Mouse (Mus musculus): ENCODE data around the gene Mroh2a. TPM values are rescaled to one million over a fixed set of nuclear protein-coding genes. Genes with fewer than 3 reads are reported as not detected.

Gene Mroh2a
- total and polyA plus RNA-seq, 3 experiments = 0.06 to 0.13 TPM; not detected in 1

DNA sequence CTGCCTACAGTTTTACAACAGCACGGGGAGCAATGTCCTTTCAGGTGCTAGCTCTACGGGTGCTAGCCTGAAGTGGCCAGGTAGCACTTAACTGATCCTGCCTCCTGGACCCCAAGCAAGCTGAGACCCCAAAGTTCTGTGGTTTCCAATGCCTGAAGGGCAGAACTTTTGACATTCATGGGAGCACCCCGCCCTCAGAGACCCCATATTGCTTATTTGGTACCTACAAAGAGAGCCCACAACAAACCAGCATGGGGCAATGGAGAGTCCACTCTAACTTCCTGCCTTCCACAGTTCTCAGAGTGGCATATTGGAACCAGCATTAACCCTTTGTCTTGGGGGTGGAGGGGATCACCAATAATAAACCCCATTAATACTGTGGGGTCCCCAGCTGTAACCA, 46.5 kb downstream of the Mroh2a start:
- peaks cover 7% of the 10 kb centered on the region for H3K36me3 ChIP-seq (ENCODE audit: control insufficient read depth, insufficient read depth, low read length)
- TF ChIP-seq POLR2A (IDR thresholded peaks at IDR 0.05; ENCODE audit: insufficient read depth, low read depth, low read length) (no peak), CTCF (IDR thresholded peaks at IDR 0.05) (no peak), EP300 (IDR thresholded peaks at IDR 0.05; ENCODE audit: insufficient read depth, low read depth, low read length) (no peak)
- WGBS = 97% methylated on average over 3 of the region's 3 CpGs

GRCm38 (mm10) chr1:88273832-88274231, 47.0 kb downstream of the Mroh2a start:
- Histone ChIP-seq H3K27me3 (ENCODE audit: control insufficient read depth, insufficient read depth, low read length) (no peaks in the 10 kb centered on the region), H3K79me2 (replicated peaks; ENCODE audit: control insufficient read depth, insufficient read depth, low read length) (peaks cover 2% of the 10 kb centered on the region), H3K27ac (no peak overlapping the region), H3K36me3 (ENCODE audit: control insufficient read depth, insufficient read depth, low read length) (peaks cover 7% of the 10 kb centered on the region), H3K9ac (ENCODE audit: low read depth, low read length) (no peak overlapping the region), H3K4me3 (no peak overlapping the region), H3K4me1 (ENCODE audit: control insufficient read depth, insufficient read depth, low read length) (peaks cover 7% of the 10 kb centered on the region)
- TF ChIP-seq POLR2A (IDR thresholded peaks at IDR 0.05; ENCODE audit: insufficient read depth, low read depth, low read length) = no peak
- TF ChIP-seq CTCF (IDR thresholded peaks at IDR 0.05) = no peak
- TF ChIP-seq EP300 (IDR thresholded peaks at IDR 0.05; ENCODE audit: insufficient read depth, low read depth, low read length) = no peak
- peak in 1 of 2 experiments; percentile 16 for DNase-seq
- WGBS = 81% methylated on average over 4 of the region's 4 CpGs
- intact Hi-C loops (cut with DNase I) = no loop called here

More for the DNA sequence above, 46.5 kb downstream of the Mroh2a start:
- no peak overlapping the region for H3K9ac ChIP-seq (ENCODE audit: low read depth, low read length)
- H3K79me2 ChIP-seq (replicated peaks; ENCODE audit: control insufficient read depth, insufficient read depth, low read length) = peaks cover 2% of the 10 kb centered on the region
- intact Hi-C loops (cut with DNase I) = no loop called here
- no peak overlapping the region for H3K27ac ChIP-seq
- H3K27me3 ChIP-seq (ENCODE audit: control insufficient read depth, insufficient read depth, low read length) = no peaks in the 10 kb centered on the region
- DNase-seq = peak; percentile 15 to 38
- no peak overlapping the region for H3K4me3 ChIP-seq
- peaks cover 7% of the 10 kb centered on the region for H3K4me1 ChIP-seq (ENCODE audit: control insufficient read depth, insufficient read depth, low read length)

DNA sequence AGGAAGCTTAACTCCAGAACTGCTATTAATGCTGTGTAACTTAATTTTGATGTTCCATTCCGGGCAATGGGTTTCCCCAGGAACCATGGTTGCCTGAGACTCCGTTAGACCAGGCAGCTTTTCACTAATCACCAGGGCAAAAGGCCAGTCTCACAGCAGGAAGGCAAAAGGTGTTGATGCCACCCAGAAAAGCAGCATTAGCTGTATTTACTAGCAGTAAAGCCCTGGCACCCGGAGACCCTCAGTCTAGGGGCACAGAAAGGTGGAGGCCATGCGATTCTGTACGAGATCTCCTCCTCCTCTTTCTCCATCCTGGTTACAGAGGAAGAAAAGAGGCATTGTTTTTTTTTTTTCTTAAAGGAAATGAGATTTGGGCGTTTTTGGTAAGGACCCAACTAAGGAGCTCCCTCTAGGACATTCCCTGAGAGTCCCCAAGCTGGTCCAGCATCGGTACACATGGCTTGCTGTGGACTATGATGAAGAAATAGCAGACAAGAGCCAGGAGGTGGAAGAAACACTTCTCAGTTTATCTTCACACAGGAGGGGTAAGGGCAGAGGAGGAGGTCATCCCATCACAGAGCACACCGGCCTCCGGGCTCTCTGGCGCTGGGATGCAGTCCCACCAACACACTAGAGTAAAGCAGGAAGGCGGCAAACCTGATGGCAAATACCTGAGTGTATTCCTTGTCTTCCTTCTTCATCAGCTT, 47.7 kb downstream of the Mroh2a start:
- H3K4me3 ChIP-seq = no peak overlapping the region
- peaks cover 2% of the 10 kb centered on the region for H3K79me2 ChIP-seq (replicated peaks; ENCODE audit: control insufficient read depth, insufficient read depth, low read length)
- H3K36me3 ChIP-seq (ENCODE audit: control insufficient read depth, insufficient read depth, low read length) = peaks cover 7% of the 10 kb centered on the region
- no peaks in the 10 kb centered on the region for H3K27me3 ChIP-seq (ENCODE audit: control insufficient read depth, insufficient read depth, low read length)
- 60% methylated on average over 11 of the region's 11 CpGs for WGBS
- no peak for TF ChIP-seq EP300 (IDR thresholded peaks at IDR 0.05; ENCODE audit: insufficient read depth, low read depth, low read length)
- no peak for TF ChIP-seq POLR2A (IDR thresholded peaks at IDR 0.05; ENCODE audit: insufficient read depth, low read depth, low read length)
- no peak for TF ChIP-seq CTCF (IDR thresholded peaks at IDR 0.05)
- intact Hi-C loops (cut with DNase I) = no loop called here
- peaks cover 7% of the 10 kb centered on the region for H3K4me1 ChIP-seq (ENCODE audit: control insufficient read depth, insufficient read depth, low read length)
- no peak overlapping the region for H3K27ac ChIP-seq
- no peak overlapping the region for H3K9ac ChIP-seq (ENCODE audit: low read depth, low read length)
- DNase-seq = peak; percentile 13 to 36

- Histone ChIP-seq H3K27me3 (ENCODE audit: control insufficient read depth, insufficient read depth, low read length) (no peaks in the 10 kb centered on the region), H3K4me3 (no peak overlapping the region), H3K9ac (ENCODE audit: low read depth, low read length) (no peak overlapping the region), H3K36me3 (ENCODE audit: control insufficient read depth, insufficient read depth, low read length) (peaks cover 7% of the 10 kb centered on the region), H3K27ac (no peak overlapping the region), H3K79me2 (replicated peaks; ENCODE audit: control insufficient read depth, insufficient read depth, low read length) (peaks cover 2% of the 10 kb centered on the region), H3K4me1 (ENCODE audit: control insufficient read depth, insufficient read depth, low read length) (peaks cover 7% of the 10 kb centered on the region)
- TF ChIP-seq EP300 (IDR thresholded peaks at IDR 0.05; ENCODE audit: insufficient read depth, low read depth, low read length) = no peak
- TF ChIP-seq POLR2A (IDR thresholded peaks at IDR 0.05; ENCODE audit: insufficient read depth, low read depth, low read length) = no peak
- no peak for TF ChIP-seq CTCF (IDR thresholded peaks at IDR 0.05)
- WGBS = 68% methylated on average over 13 of the region's 13 CpGs
- intact Hi-C loops (cut with DNase I) = no loop called here
- DNase-seq = no peak
Observed at GRCm38 (mm10) chr1:88275078-88275680, 48.4 kb downstream of the Mroh2a start.

- intact Hi-C loops (cut with DNase I) = loop anchor here (1.0 kb wide), 1 partner anchor 12 kb away; no protein-coding TSS in a partner anchor
- Histone ChIP-seq H3K36me3 (ENCODE audit: control insufficient read depth, insufficient read depth, low read length) (peaks cover 7% of the 10 kb centered on the region), H3K4me3 (no peak overlapping the region; the same call in 1 of the 2 replicates), H3K27ac (no peak overlapping the region), H3K4me1 (ENCODE audit: control insufficient read depth, insufficient read depth, low read length) (peaks cover 7% of the 10 kb centered on the region), H3K9ac (ENCODE audit: low read depth, low read length) (peak overlapping the region; percentile 10; the same call in 1 of the 2 replicates), H3K27me3 (ENCODE audit: control insufficient read depth, insufficient read depth, low read length) (no peaks in the 10 kb centered on the region), H3K79me2 (replicated peaks; ENCODE audit: control insufficient read depth, insufficient read depth, low read length) (peaks cover 2% of the 10 kb centered on the region)
- peak; percentile 26 to 34 for DNase-seq
- WGBS = 56% methylated on average over 13 of the region's 13 CpGs
- TF ChIP-seq POLR2A (IDR thresholded peaks at IDR 0.05; ENCODE audit: insufficient read depth, low read depth, low read length) (no peak), CTCF (IDR thresholded peaks at IDR 0.05) (no peak), EP300 (IDR thresholded peaks at IDR 0.05; ENCODE audit: insufficient read depth, low read depth, low read length) (no peak)
Observed at GRCm38 (mm10) chr1:88275698-88276523, 49.1 kb downstream of the Mroh2a start.

All from heart, adult 2 months (tissue).